ENCODE assay signal across 22 mouse cellular contexts in the genomic region with DNA sequence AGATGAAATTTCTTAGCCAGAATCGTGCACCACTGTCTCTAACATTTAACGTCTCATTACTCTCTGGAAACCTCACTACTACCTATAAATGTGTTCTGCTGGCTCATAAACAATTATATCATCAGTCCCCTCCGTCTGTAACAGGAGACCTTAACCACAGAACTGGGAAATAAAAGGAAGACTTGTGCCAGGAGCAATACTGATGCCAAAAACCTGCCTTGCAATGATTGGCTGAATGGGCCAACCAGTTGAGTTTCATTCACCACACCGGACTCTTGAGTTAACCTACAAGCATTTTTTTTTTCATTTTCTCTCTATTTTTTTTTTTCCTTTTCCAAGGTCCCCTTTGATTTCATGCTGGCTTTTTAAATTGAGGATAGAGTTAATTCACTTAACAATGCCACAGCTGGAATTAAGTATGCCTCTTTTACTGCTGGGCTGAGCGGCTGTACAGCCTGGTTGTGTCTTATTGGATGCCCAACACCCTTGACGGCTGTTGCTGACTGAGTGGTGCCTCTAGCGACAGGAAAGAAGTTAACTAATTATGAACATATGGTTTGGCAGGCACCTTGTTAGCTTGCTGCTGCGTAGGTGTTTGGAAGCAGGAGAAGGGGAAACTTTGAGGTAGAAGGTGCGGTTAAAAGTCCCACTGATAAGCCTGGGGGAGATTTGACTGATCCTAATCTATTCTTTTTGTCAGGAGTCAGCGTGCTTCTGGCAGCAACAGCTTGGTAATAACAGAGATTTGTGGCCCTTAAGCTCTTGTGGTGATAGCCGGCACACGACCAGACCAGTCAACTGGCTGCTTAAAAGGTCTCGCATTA. TPM values are rescaled to one million over a fixed set of nuclear protein-coding genes. Genes with fewer than 3 reads are reported as not detected.
A peak's percentile ranks its signal among the peaks of the same experiment; 100 is the strongest.
DNase-seq lines count a peak whose midpoint lies in the region; ATAC-seq lines count a peak whose summit lies in the region.
"Had no signal": no experiment of that assay in that cellular context is flagged by ENCODE, and none has a peak within 500 bp of the region (broad histone marks: within the 10 kb centered on the region; RNA-seq: fewer than 3 reads in every experiment).

Gene Gmnc (minus strand): TSS at position 176 of the 824 bp plus-strand sequence.

- H3K4me2 ChIP-seq in forebrain, embryonic 11.5 days (ENCODE audit: low read depth, low read length, severe bottlenecking) = no peak within 1 kb of the TSS
- no peak within 1 kb of the TSS for H3K4me2 ChIP-seq in forebrain, embryonic 13.5 days
- no peak within 1 kb of the TSS for H3K4me2 ChIP-seq in midbrain, embryonic 14.5 days (ENCODE audit: low read length)
- no peak within 1 kb of the TSS for H3K4me2 ChIP-seq in midbrain, embryonic 11.5 days
- H3K4me2 ChIP-seq in neural tube, embryonic 15.5 days = no peak within 1 kb of the TSS
- H3K4me2 ChIP-seq: heart, embryonic 11.5 days had no signal

- peaks cover 1% of the 10 kb centered on the region for H3K27me3 ChIP-seq in forebrain, embryonic 11.5 days (ENCODE audit: control insufficient read depth, insufficient read depth, low read length)
- no peaks in the 10 kb centered on the region for H3K27me3 ChIP-seq in forebrain, embryonic 13.5 days
- H3K27me3 ChIP-seq in midbrain, embryonic 14.5 days (ENCODE audit: control insufficient read depth, insufficient read depth, low read length) = no peaks in the 10 kb centered on the region
- no peaks in the 10 kb centered on the region for H3K27me3 ChIP-seq in midbrain, embryonic 11.5 days (ENCODE audit: control insufficient read depth, insufficient read depth, low read length)
- H3K27me3 ChIP-seq in neural tube, embryonic 15.5 days (replicated peaks) = no peaks in the 10 kb centered on the region

- no peak within 1 kb of the TSS for H3K27ac ChIP-seq in forebrain, embryonic 11.5 days (ENCODE audit: low read depth, low read length)
- no peak within 1 kb of the TSS for H3K27ac ChIP-seq in forebrain, embryonic 13.5 days
- no peak within 1 kb of the TSS for H3K27ac ChIP-seq in midbrain, embryonic 14.5 days (replicated peaks; ENCODE audit: low read depth, low read length)
- no peak within 1 kb of the TSS for H3K27ac ChIP-seq in midbrain, embryonic 11.5 days (ENCODE audit: low read depth, low read length)
- no peak within 1 kb of the TSS for H3K27ac ChIP-seq in neural tube, embryonic 15.5 days (replicated peaks)
- H3K27ac ChIP-seq: left cerebral cortex, adult 2 months; midbrain, embryonic 10.5 days had no signal

- H3K36me3 ChIP-seq in forebrain, embryonic 11.5 days (ENCODE audit: control insufficient read depth, insufficient read depth, low read length) = no peaks in the 10 kb centered on the region
- no peaks in the 10 kb centered on the region for H3K36me3 ChIP-seq in forebrain, embryonic 13.5 days (ENCODE audit: poor library complexity, severe bottlenecking)
- no peaks in the 10 kb centered on the region for H3K36me3 ChIP-seq in midbrain, embryonic 14.5 days (ENCODE audit: control insufficient read depth, insufficient read depth, low read length)
- no peaks in the 10 kb centered on the region for H3K36me3 ChIP-seq in midbrain, embryonic 11.5 days (ENCODE audit: control insufficient read depth, insufficient read depth, low read length)
- H3K36me3 ChIP-seq in neural tube, embryonic 15.5 days = no peaks in the 10 kb centered on the region
- H3K36me3 ChIP-seq: midbrain, embryonic 10.5 days had no signal

- DNase-seq in forebrain, embryonic 11.5 days (ENCODE audit: low spot score) = no peak
- peak; percentile 12 for DNase-seq in midbrain, embryonic 14.5 days
- DNase-seq in midbrain, embryonic 11.5 days (ENCODE audit: low spot score, missing footprints) = no peak
- peak; percentile 40 for DNase-seq in gonadal fat pad, adult 2 months (ENCODE audit: low read depth)
- no peak for DNase-seq in c-Kit-positive CD71-positive TER-119-positive erythroid progenitor cells, embryonic 14.5 days (ENCODE audit: low spot score)
- DNase-seq: adrenal gland, postnatal 10 days; B cell, adult 2 months; cerebellum, adult 8-10 months; heart, postnatal 14 days; kidney, postnatal 10 days; liver; liver, postnatal 0 days; right cerebral cortex, adult 18-20 months; thymus, adult 18-20 months had no signal

- no peak within 1 kb of the TSS for H3K4me3 ChIP-seq in forebrain, embryonic 11.5 days (ENCODE audit: low read depth, low read length)
- no peak within 1 kb of the TSS for H3K4me3 ChIP-seq in forebrain, embryonic 13.5 days
- H3K4me3 ChIP-seq in midbrain, embryonic 14.5 days (replicated peaks; ENCODE audit: low read depth, low read length) = no peak within 1 kb of the TSS
- H3K4me3 ChIP-seq in midbrain, embryonic 11.5 days (ENCODE audit: low read depth, low read length) = no peak within 1 kb of the TSS
- no peak within 1 kb of the TSS for H3K4me3 ChIP-seq in neural tube, embryonic 15.5 days (replicated peaks)
- H3K4me3 ChIP-seq: left cerebral cortex, adult 2 months; midbrain, embryonic 10.5 days; myocyte had no signal

- H3K4me1 ChIP-seq in forebrain, embryonic 11.5 days (replicated peaks; ENCODE audit: control insufficient read depth, insufficient read depth, low read length) = no peaks in the 10 kb centered on the region
- H3K4me1 ChIP-seq in forebrain, embryonic 13.5 days = no peaks in the 10 kb centered on the region
- no peaks in the 10 kb centered on the region for H3K4me1 ChIP-seq in midbrain, embryonic 14.5 days (ENCODE audit: control insufficient read depth, insufficient read depth, low read length)
- no peaks in the 10 kb centered on the region for H3K4me1 ChIP-seq in midbrain, embryonic 11.5 days (ENCODE audit: control insufficient read depth, insufficient read depth, low read length)
- H3K4me1 ChIP-seq in neural tube, embryonic 15.5 days = peaks cover 12% of the 10 kb centered on the region; the same call in 1 of the 2 replicates
- H3K4me1 ChIP-seq: midbrain, embryonic 10.5 days had no signal

- 36% methylated on average over 13 of the region's 13 CpGs for WGBS in forebrain, embryonic 11.5 days
- WGBS in forebrain, embryonic 13.5 days = 34% methylated on average over 13 of the region's 13 CpGs
- 51% methylated on average over 13 of the region's 13 CpGs for WGBS in midbrain, embryonic 14.5 days
- WGBS in midbrain, embryonic 11.5 days = 50% methylated on average over 13 of the region's 13 CpGs
- 29% methylated on average over 13 of the region's 13 CpGs for WGBS in neural tube, embryonic 15.5 days

- H3K9me3 ChIP-seq in forebrain, embryonic 11.5 days (ENCODE audit: control insufficient read depth, low read length) = no peaks in the 10 kb centered on the region
- H3K9me3 ChIP-seq in forebrain, embryonic 13.5 days (replicated peaks) = no peaks in the 10 kb centered on the region
- H3K9me3 ChIP-seq in midbrain, embryonic 14.5 days (ENCODE audit: control insufficient read depth, low read length) = no peaks in the 10 kb centered on the region
- no peaks in the 10 kb centered on the region for H3K9me3 ChIP-seq in midbrain, embryonic 11.5 days (ENCODE audit: control insufficient read depth, low read length)
- no peaks in the 10 kb centered on the region for H3K9me3 ChIP-seq in neural tube, embryonic 15.5 days (replicated peaks)
- H3K9me3 ChIP-seq: midbrain, embryonic 10.5 days had no signal

- ATAC-seq in forebrain, embryonic 11.5 days (replicated peaks; ENCODE audit: low FRiP score) = peak; percentile 53; the same call in 1 of the 2 replicates
- ATAC-seq in forebrain, embryonic 13.5 days = no peak
- ATAC-seq in midbrain, embryonic 14.5 days (ENCODE audit: low FRiP score, low TSS enrichment) = no peak
- no peak for ATAC-seq in midbrain, embryonic 11.5 days (ENCODE audit: low FRiP score)
- peak; percentile 68; the same call in 1 of the 2 replicates for ATAC-seq in neural tube, embryonic 15.5 days (ENCODE audit: low FRiP score)
- ATAC-seq: intestine, embryonic 16.5 days; liver, postnatal 0 days had no signal

- no peak within 1 kb of the TSS for H3K9ac ChIP-seq in forebrain, embryonic 11.5 days (ENCODE audit: low read length)
- no peak within 1 kb of the TSS for H3K9ac ChIP-seq in forebrain, embryonic 13.5 days
- H3K9ac ChIP-seq in midbrain, embryonic 14.5 days (replicated peaks; ENCODE audit: low read length) = no peak within 1 kb of the TSS
- no peak within 1 kb of the TSS for H3K9ac ChIP-seq in midbrain, embryonic 11.5 days (ENCODE audit: low read length)
- no peak within 1 kb of the TSS for H3K9ac ChIP-seq in neural tube, embryonic 15.5 days (replicated peaks)
- H3K9ac ChIP-seq: liver, postnatal 0 days had no signal

RNA-seq across cellular contexts. Expression of gene Gmnc, which starts in this region (rescaled TPM):
- polyA plus RNA-seq in forebrain, embryonic 11.5 days (2014; fragmentation: Nextera tagmentation; extraction: Ambion mirVana) = 1.0 and 1.6 TPM in 2 replicates
- 0.36 and 0.92 TPM in 2 replicates for polyA plus RNA-seq in forebrain, embryonic 13.5 days (2015; fragmentation: Nextera tagmentation; extraction: Ambion mirVana)
- polyA plus RNA-seq in midbrain, embryonic 14.5 days (2014; fragmentation: Nextera tagmentation; extraction: Ambion mirVana) = 0.12 TPM in 1 of 2 replicates, not detected in the other
- polyA plus RNA-seq in midbrain, embryonic 11.5 days (2014; fragmentation: Nextera tagmentation; extraction: Ambion mirVana) = not detected in 2 replicates
- polyA plus RNA-seq in gonadal fat pad, adult 2 months (2012; rRNA removed) = 0.50 and 0.60 TPM in 2 replicates
- 0.86 and 1.3 TPM in 2 replicates for polyA plus RNA-seq in neural tube, embryonic 15.5 days (2015; fragmentation: Nextera tagmentation; extraction: Ambion mirVana)
- polyA plus RNA-seq: embryonic facial prominence, embryonic 11.5 days; heart, embryonic 11.5 days; intestine, embryonic 16.5 days; liver, postnatal 0 days; myocyte had no signal

Comparison
In these comparisons a context has a peak if more than half of its experiments do, and no peak if none do; other contexts are left out.
1. ATAC-seq: peak in forebrain, embryonic 11.5 days (single experiment) and neural tube, embryonic 15.5 days (single experiment); none in forebrain, embryonic 13.5 days (single experiment), midbrain, embryonic 14.5 days (single experiment) and midbrain, embryonic 11.5 days (single experiment).
2. Peak in DNase-seq in midbrain, embryonic 14.5 days; RNA of the gene not detected or under 1 TPM.
3. Peak in DNase-seq in gonadal fat pad, adult 2 months; RNA of the gene not detected or under 1 TPM.